Mouse (Mus musculus) spleen, adult 2 months (tissue): Measurements from ENCODE around the gene Dlk1.

Experiments used
- CTCF ChIP-seq: fragments of 200-500 bp; IDR thresholded peaks from 2 replicates; pipeline ENCODE4 v1.5.1; 2011; ENCODE audit warnings: mild to moderate bottlenecking, inconsistent platforms; ENCODE audit not compliant: insufficient read depth, insufficient read length, insufficient replicate concordance; ENCODE audit errors: extremely low read depth
- POLR2A ChIP-seq: fragments of 200-500 bp; IDR thresholded peaks from 2 replicates; pipeline ENCODE4 v1.6.1; 2011; ENCODE audit warnings: low read depth, low read length, inconsistent platforms

GRCm38 (mm10) chr12:109437559-109438350, 14.9 kb upstream of the Dlk1 start:
- no peak for TF ChIP-seq POLR2A
- TF ChIP-seq CTCF = peak; percentile 97
